ENCODE assay signal across 21 mouse cellular contexts in the genomic region with DNA sequence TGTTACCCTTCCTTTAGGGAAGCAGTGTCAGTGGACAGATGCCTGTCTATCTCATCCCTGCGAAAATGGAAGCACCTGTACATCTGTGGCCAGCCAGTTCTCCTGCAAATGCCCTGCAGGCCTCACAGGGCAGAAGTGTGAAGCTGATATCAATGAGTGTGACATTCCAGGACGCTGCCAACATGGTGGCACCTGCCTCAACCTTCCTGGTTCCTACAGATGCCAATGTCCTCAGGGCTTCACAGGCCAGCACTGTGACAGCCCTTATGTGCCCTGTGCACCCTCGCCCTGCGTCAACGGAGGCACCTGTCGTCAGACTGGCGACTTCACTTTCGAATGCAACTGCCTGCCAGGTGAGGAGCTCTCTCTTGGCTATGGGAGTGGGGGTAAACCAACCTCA. TPM values are rescaled to one million over a fixed set of nuclear protein-coding genes. Genes with fewer than 3 reads are reported as not detected.
DNase-seq lines count a peak whose midpoint lies in the region; ATAC-seq and TF ChIP-seq lines count a peak whose summit lies in the region.
"Had no signal": no experiment of that assay in that cellular context is flagged by ENCODE, and none has a peak within 500 bp of the region (broad histone marks: within the 10 kb centered on the region; RNA-seq: fewer than 3 reads in every experiment).

No protein-coding gene starts in this region.

- TF ChIP-seq EP300 in heart, postnatal 0 days (IDR thresholded peaks at IDR 0.05; ENCODE audit: low read depth), result no peak
- TF ChIP-seq EP300 in liver, postnatal 0 days (IDR thresholded peaks at IDR 0.05; ENCODE audit: low read depth), result no peak

- peaks cover 28% of the 10 kb centered on the region for H3K36me3 ChIP-seq in heart, postnatal 0 days (replicated peaks; ENCODE audit: control insufficient read depth, insufficient read depth, low read length)
- peaks cover 54% of the 10 kb centered on the region for H3K36me3 ChIP-seq in limb, embryonic 13.5 days
- peaks cover 27% of the 10 kb centered on the region for H3K36me3 ChIP-seq in liver, postnatal 0 days (replicated peaks; ENCODE audit: insufficient read depth, low read length)
- H3K36me3 ChIP-seq: hindbrain, embryonic 15.5 days had no signal

- H3K27ac ChIP-seq in heart, postnatal 0 days (ENCODE audit: low read depth), result no peak overlapping the region
- H3K27ac ChIP-seq in limb, embryonic 13.5 days, result peak overlapping the region; percentile 76; the same call in 1 of the 2 replicates
- H3K27ac ChIP-seq in liver, postnatal 0 days (ENCODE audit: low read depth), result no peak overlapping the region
- H3K27ac ChIP-seq: forebrain, embryonic 12.5 days; heart, embryonic 13.5 days; hindbrain, embryonic 10.5 days; hindbrain, embryonic 15.5 days had no signal

- H3K4me1 ChIP-seq in heart, postnatal 0 days (ENCODE audit: control insufficient read depth, insufficient read depth), result peaks cover 18% of the 10 kb centered on the region
- peaks cover 77% of the 10 kb centered on the region for H3K4me1 ChIP-seq in limb, embryonic 13.5 days
- H3K4me1 ChIP-seq in liver, postnatal 0 days (ENCODE audit: insufficient read depth), result peaks cover 18% of the 10 kb centered on the region

- no peak overlapping the region for H3K9ac ChIP-seq in heart, postnatal 0 days (replicated peaks; ENCODE audit: low read depth, low read length)
- no peak overlapping the region for H3K9ac ChIP-seq in limb, embryonic 13.5 days
- no peak overlapping the region for H3K9ac ChIP-seq in liver, postnatal 0 days (replicated peaks)
- H3K9ac ChIP-seq: forebrain, embryonic 12.5 days; heart, embryonic 13.5 days; hindbrain, embryonic 15.5 days had no signal

- intact Hi-C loops in heart, postnatal 36 days (cut with DNase I), result no loop called here

- no peak overlapping the region for H3K4me3 ChIP-seq in heart, postnatal 0 days (ENCODE audit: low read depth, low read length)
- no peak overlapping the region for H3K4me3 ChIP-seq in limb, embryonic 13.5 days
- H3K4me3 ChIP-seq in liver, postnatal 0 days (ENCODE audit: low read depth, low read length), result no peak overlapping the region
- H3K4me3 ChIP-seq: forebrain, embryonic 12.5 days; heart, embryonic 13.5 days; hindbrain, embryonic 10.5 days; hindbrain, embryonic 15.5 days had no signal

- TF ChIP-seq CTCF in heart, postnatal 0 days (IDR thresholded peaks at IDR 0.05; ENCODE audit: low read depth), result no peak
- TF ChIP-seq CTCF in liver, postnatal 0 days (IDR thresholded peaks at IDR 0.05; ENCODE audit: low read depth), result no peak

- peak; percentile 35; the same call in 1 of the 2 replicates for ATAC-seq in heart, postnatal 0 days (ENCODE audit: insufficient read depth, low read depth)
- no peak for ATAC-seq in limb, embryonic 13.5 days (ENCODE audit: low FRiP score, low read depth)
- ATAC-seq in liver, postnatal 0 days, result no peak
- ATAC-seq: forebrain, embryonic 16.5 days; inflammation-experienced regulatory T-cells, adult 6 months; intestine, postnatal 0 days had no signal

- H3K9me3 ChIP-seq in heart, postnatal 0 days (replicated peaks; ENCODE audit: control insufficient read depth, low read length), result no peaks in the 10 kb centered on the region
- no peaks in the 10 kb centered on the region for H3K9me3 ChIP-seq in limb, embryonic 13.5 days
- no peaks in the 10 kb centered on the region for H3K9me3 ChIP-seq in liver, postnatal 0 days (ENCODE audit: low read length)
- H3K9me3 ChIP-seq: forebrain, embryonic 12.5 days; heart, embryonic 13.5 days; hindbrain, embryonic 10.5 days; hindbrain, embryonic 15.5 days had no signal

- 59% methylated on average over 8 of the region's 8 CpGs for WGBS in heart, postnatal 0 days
- 89% methylated on average over 8 of the region's 8 CpGs for WGBS in limb, embryonic 13.5 days
- WGBS in liver, postnatal 0 days (ENCODE audit: insufficient replicate concordance), result 91% methylated on average over 8 of the region's 8 CpGs

- peaks cover 6% of the 10 kb centered on the region; the same call in 1 of the 2 replicates for H3K27me3 ChIP-seq in heart, postnatal 0 days (ENCODE audit: control insufficient read depth, insufficient read depth, low read length)
- no peaks in the 10 kb centered on the region for H3K27me3 ChIP-seq in limb, embryonic 13.5 days
- no peaks in the 10 kb centered on the region for H3K27me3 ChIP-seq in liver, postnatal 0 days (ENCODE audit: insufficient read depth, low read length)
- H3K27me3 ChIP-seq: forebrain, embryonic 12.5 days; hindbrain, embryonic 15.5 days had no signal

- peak; percentile 94 for DNase-seq in heart, adult 11 months
- no peak for DNase-seq in heart, adult 8-10 months (ENCODE audit: low spot score)
- DNase-seq in heart, postnatal 0 days (ENCODE audit: low spot score), result no peak
- DNase-seq in heart, postnatal 36 days, result no peak
- peak; percentile 34 for DNase-seq in heart, postnatal 4 days
- no peak for DNase-seq in liver, postnatal 0 days
- DNase-seq in cerebellum, adult 11 months, result no peak
- DNase-seq: adrenal gland, postnatal 10 days; cerebellum, adult 11-12 months; cerebellum, adult 9-11 months; cerebellum, postnatal 36 days; gastrocnemius, postnatal 10 days; kidney, adult 8-10 months had no signal

- H3K4me2 ChIP-seq in heart, postnatal 0 days (ENCODE audit: low read depth, low read length), result no peak overlapping the region
- no peak overlapping the region for H3K4me2 ChIP-seq in limb, embryonic 13.5 days (replicated peaks)
- H3K4me2 ChIP-seq in liver, postnatal 0 days (ENCODE audit: low read depth, low read length), result no peak overlapping the region
- H3K4me2 ChIP-seq: forebrain, embryonic 12.5 days; heart, embryonic 13.5 days; hindbrain, embryonic 15.5 days had no signal

RNA-seq across cellular contexts. Expression of gene Notch2, which starts 59.2 kb away (rescaled TPM):
- 10 to 100 TPM; 15.1 to 20.0 (median 15.4) TPM for total RNA-seq in heart, adult 8-10 months (2022)
- 40.2 and 53.7 TPM in 2 replicates for total RNA-seq in heart, postnatal 0 days (2014; rRNA removed; ENCODE audit: low replicate concordance)
- polyA plus RNA-seq in heart, postnatal 0 days (2015; fragmentation: Nextera tagmentation; extraction: Ambion mirVana), result 5.5 and 6.0 TPM in 2 replicates
- total RNA-seq in heart, postnatal 36 days (2021), result 10 to 100 TPM; 16.7 to 17.8 TPM
- 10 to 100 TPM; 38.5 to 40.1 TPM for total RNA-seq in heart, postnatal 4 days (2021)
- 39.9 and 43.5 TPM in 2 replicates for polyA plus RNA-seq in limb, embryonic 13.5 days (2015; fragmentation: Nextera tagmentation; extraction: Ambion mirVana)
- 5.1 and 6.2 TPM in 2 replicates for polyA plus RNA-seq in liver, postnatal 0 days (2015; fragmentation: Nextera tagmentation; extraction: Ambion mirVana)

Comparison
In these comparisons a context has a peak if more than half of its experiments do, and no peak if none do; other contexts are left out.
1. DNase-seq: peak in heart, adult 11 months (single experiment) and heart, postnatal 4 days (single experiment); none in heart, adult 8-10 months (single experiment), heart, postnatal 0 days (single experiment), heart, postnatal 36 days (0 of 2), liver, postnatal 0 days (single experiment) and cerebellum, adult 11 months (single experiment).